Mouse (Mus musculus) layer of hippocampus, adult 2 months (tissue): ENCODE measurements around the gene Rbks. TPM values are rescaled to one million over a fixed set of nuclear protein-coding genes. Genes with fewer than 3 reads are reported as not detected.

Experiments
- DNase-seq, 2 experiments: peaks; one replicate each; pipeline ENCODE4 v3.0.0; 2022; ENCODE audit warnings: low spot score in 2 of 2
- H3K27ac ChIP-seq: fragments of 200-600 bp; 2 replicates; pipeline ENCODE4 v1.8.1; 2022
- H3K4me3 ChIP-seq: fragments of 200-600 bp; 2 replicates; pipeline ENCODE4 v1.8.1; 2022; ENCODE audit warnings: mild to moderate bottlenecking
- CTCF ChIP-seq: fragments of 200-600 bp; conservative IDR thresholded peaks from 2 replicates; pipeline ENCODE4 v1.8.1; 2022; ENCODE audit warnings: antibody characterized with exemption, mild to moderate bottlenecking, moderate library complexity
- total RNA-seq, 2 experiments: library from RNA; stranded (reverse); gene quantifications; 2 replicates each; pipeline ENCODE4 v1.2.3; 2021

The Rbks gene
- total RNA-seq, 2 experiments from 2014 or later = 4.0 to 4.4 TPM

DNA sequence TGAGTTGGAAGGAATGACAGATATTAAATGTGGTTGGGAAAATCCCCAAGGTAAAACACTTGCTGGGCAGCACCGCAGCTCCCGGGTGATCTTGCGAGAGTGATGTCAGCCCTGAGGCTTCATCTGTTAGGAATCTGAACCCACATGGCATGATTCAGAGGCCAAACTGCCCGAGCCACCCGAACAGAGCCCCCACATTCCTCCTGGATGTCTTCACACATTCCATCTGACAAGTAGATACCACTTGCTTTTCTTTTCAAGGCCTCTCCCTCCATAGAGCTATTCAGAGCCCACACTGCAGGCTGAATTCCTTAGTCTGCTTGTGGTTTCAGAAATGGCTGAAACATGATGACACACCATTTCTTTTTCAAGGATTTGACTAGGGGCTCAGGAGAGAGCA lies 67.4 kb downstream of the Rbks start:
- DNase-seq = no peak
- TF ChIP-seq CTCF = no peak
- H3K27ac ChIP-seq = no peak overlapping the region
- no peak overlapping the region for H3K4me3 ChIP-seq

DNA sequence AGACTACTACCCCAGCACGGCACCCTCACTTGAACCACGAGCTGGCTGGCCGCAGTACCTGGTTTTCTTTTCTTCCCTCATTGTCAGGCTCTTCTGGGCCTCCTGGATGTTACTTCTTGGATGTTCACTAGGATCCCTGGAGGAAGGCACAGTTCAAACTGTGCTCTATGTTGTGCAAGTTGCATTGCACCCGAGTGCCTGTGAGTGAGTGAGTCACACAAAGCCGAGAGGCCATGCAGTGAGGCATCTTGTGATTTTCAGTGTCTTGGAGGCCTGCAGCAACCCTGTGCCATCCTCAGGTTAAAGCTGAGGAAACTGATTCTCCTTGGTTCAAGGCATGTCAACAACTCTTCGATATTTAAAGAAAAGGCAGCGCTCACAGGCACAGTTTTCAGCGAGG lies 68.9 kb downstream of the Rbks start:
- DNase-seq = no peak
- H3K27ac ChIP-seq = no peak overlapping the region
- no peak overlapping the region for H3K4me3 ChIP-seq
- TF ChIP-seq CTCF = no peak

DNA sequence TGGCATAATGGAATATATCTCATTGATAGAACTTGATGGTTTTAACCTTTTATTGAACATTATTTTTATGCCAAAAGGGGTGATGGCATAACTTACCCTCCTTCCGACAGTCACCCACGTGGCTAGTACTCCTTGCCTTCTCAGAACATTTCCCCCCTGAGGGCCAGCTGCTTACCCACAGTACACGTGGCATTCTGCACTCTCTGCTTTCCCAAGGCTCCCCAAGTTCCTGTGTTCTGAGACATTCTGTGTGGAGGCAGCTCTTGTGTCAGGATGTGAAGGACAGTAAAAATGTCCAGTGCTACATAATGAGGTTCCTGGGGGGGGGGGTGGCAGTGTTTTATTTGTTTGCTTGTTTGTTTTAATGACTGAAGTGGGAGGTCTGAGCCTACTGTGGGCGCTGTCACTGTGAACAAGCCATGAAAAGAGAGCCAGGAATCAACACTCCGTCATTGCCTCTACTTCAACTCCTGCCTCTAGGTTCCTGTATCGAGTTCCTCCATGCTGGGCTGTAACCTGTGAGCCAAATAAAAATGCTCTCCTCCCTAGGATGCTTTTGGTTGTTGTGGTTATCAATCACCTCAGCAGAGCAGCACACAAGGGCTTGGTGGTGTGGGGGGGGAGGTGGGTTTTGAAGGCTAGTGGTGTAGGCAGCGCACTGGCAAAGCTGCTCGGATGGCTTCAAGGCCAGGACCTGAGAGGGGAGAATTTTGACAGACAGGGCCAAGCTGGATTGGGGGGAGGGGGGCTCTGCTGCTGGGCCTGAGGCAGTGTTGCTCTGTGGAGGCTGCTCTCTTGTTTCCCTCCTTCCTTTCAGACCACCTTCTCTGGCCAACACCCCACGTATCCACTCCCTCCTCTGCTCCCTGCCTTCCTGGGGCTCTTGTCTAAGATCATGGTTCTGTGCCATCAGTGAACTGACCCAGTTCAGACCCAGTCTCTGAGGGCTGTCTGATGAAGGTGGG lies 69.6 kb downstream of the Rbks start:
- no peak for TF ChIP-seq CTCF
- Histone ChIP-seq H3K4me3 (no peak overlapping the region), H3K27ac (no peak overlapping the region)
- DNase-seq = no peak

DNA sequence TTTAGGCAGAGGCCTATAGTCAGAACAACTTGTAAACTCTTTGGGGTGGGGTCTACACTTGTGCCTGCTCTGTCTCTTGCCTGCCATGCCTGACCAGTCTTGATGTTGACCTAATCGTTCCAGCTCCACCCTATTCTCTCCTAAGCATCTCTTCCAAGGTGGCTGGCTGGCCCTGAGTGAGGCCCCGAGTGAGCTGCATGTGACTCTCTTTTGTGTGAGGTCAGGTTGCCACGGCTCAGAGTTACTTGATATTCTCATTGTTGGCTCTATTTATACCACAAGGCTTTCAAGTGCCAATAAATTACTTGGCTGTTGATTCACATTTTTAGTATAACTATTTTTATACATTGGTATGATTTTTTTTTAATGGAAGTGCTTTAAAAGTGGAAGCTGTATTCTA lies 70.3 kb downstream of the Rbks start:
- H3K27ac ChIP-seq = no peak overlapping the region
- no peak overlapping the region for H3K4me3 ChIP-seq
- TF ChIP-seq CTCF = no peak
- no peak for DNase-seq

DNA sequence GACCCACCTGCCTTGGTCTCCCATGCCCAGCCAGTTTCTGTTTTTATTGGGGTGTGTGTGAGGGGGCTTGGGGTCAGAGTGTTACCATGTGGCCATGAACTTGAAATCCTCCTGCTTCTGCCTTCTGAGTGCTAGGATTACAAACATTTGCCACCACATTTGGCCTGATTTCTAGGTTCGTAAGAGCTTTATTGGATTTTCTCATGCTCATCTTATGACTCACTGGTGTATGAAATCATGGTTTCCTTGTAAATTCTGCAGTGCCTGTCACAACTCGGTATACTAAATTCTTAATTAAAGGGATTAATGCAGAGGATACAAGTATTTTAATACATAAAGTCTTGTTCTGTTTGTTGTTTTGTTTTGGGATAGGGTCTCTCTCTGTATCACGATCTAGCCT lies 77.1 kb downstream of the Rbks start:
- Histone ChIP-seq H3K27ac (no peak overlapping the region), H3K4me3 (no peak overlapping the region)
- no peak for TF ChIP-seq CTCF
- no peak for DNase-seq

DNA sequence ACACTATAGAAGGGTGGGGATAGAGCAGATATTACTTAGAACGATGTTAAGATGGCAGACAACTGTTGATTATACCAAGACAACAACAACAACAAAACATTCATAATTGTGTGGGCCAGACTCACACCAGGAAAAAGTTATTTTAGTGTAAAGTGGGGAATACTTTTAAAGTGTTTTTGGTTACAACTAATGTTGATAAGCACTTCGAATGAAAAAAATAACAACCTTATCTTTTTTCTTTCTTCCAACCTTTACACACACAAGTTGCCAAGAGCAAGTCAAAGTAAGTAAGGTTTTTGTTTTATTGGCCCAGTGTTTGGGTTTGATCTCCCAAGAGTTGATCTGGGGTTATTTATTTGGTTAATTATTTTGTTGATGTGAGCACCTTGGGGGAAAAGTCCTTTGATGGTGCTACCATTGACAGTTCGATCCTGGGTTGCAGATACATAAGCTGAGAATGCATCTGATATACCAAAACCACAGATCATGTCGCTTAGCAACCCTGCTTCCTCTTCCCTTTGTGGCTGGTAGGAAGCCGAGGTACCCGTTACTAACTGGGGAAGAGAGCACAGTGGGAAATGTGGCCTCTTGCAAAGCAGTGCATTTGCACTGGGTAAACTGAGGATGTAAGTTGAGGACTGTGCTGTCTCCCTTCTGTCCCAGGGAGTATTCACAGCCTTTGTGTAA lies 82.9 kb downstream of the Rbks start:
- TF ChIP-seq CTCF = no peak
- H3K27ac ChIP-seq = peak overlapping the region; percentile 93
- no peak for DNase-seq

DNA sequence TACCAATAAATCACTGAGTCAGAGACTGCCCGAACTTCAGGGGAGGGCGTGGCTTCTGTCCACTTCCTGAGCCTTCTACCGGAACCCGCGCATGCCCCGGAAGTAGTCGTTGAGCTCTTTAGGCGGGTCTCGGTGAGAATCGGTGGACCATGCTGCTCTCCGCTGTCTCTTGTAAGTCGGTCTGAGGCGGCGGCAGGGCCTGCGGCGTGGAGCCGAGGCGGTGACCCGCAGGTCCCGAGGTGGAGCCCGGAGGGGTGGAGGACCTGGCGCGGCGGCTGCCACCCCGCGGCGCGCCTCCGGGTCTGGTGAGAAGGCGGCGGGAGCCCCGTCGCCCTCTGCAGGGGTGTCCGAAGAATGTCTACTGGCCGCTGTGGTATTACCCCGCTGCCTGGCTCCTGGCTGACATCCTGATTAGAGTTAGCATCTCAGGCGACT lies 83.6 kb downstream of the Rbks start:
- peak overlapping the region; percentile 93 for H3K27ac ChIP-seq
- TF ChIP-seq CTCF = peak; percentile 74
- peak overlapping the region; percentile 71 for H3K4me3 ChIP-seq
- peak; percentile 69 to 79 for DNase-seq

More for the DNA sequence above, 82.9 kb downstream of the Rbks start:
- H3K4me3 ChIP-seq = peak overlapping the region; percentile 71

DNA sequence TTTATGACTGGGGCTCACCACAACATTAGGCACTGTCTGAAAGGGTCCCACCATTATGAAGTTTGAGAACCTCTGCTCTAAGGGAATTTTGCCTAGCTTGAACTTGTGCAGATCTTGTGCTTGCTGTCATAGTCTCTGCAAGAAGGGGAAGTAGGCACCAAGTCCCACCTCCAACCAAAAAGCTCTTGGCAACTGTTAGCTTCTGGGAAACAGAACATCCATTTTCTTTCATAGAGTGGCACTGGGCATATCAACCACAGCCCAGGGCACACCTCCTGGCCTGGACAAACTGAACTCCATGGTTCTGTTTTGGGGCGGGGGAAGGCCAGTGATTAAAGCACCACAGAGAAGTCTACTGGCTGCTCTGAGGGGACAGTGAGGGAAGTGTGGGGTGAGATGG lies 86.2 kb downstream of the Rbks start:
- DNase-seq = no peak
- Histone ChIP-seq H3K4me3 (no peak overlapping the region), H3K27ac (no peak overlapping the region)
- TF ChIP-seq CTCF = no peak

DNA sequence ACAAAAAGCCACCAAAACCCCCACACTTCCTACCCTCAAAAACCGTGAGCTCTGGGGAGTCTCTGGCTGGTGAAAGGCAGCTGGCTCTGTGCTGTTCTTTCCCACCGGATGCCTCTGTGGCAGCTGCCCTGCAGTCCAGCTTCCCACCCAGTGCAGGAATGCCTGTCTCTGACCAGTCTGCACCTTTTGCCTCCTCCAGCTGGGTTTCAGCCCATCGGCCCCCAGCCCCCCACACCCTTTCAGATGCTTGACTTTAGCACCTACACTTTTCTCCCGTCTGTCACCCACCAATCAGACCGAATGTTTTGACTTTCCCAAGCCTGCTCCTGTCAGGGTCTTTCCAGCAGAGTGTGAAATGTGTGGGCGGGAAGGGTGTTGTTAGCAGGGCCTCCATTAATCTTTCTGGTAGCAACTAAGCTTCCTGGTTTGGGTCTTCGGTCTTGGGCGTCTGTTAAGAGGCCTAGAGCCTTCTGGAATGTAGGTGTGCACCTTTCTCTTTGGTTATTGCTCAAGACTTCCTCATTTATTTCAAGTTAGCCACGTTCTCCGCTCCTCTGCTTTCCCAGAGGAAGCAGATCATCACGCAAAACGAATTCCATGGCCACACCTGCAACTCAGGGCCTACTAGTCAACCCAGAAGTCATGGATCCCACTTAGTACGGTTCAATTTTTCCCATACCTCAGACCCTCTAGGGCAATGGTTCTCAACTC lies 86.9 kb downstream of the Rbks start:
- no peak for DNase-seq
- Histone ChIP-seq H3K4me3 (no peak overlapping the region), H3K27ac (no peak overlapping the region)
- no peak for TF ChIP-seq CTCF

DNA sequence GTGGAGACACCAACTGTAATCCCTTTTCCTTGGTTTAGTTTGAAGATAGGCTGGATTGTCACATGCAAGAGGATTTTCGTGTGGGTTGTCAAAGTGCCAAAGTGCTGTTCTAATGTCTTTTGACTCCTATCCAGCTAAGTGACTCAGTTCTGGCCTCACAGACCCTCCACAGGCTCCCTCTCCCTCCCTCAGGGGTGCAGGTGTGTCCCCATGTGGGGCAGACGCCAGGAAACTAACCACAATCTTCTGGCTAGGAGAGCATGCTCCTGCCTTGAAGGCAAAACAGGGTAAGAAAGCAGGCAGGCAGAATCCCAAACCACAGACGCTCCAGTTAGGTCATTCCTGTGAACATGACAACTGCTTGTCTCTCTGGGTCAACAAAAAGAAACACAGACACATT lies 91.3 kb downstream of the Rbks start:
- DNase-seq = no peak
- TF ChIP-seq CTCF = no peak
- no peak overlapping the region for H3K4me3 ChIP-seq
- H3K27ac ChIP-seq = no peak overlapping the region

DNA sequence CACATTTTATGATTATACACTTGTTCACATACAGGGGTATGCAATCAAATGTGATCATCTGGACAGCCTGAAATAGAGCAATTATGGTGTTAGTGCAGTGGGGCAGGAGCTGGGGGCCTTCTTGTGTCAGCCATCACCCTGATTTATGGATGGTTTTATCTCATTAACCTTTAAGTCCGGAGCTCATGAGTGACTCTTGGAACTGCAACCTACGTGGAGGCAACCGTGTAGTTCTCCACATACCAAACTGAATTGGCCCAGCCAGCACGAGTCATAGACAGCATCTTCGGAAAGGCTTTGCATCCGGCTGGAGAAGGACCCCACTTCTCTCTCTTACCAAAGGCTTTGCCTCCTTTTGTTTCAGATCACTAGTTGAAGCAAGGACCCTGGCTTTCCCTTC lies 93.7 kb downstream of the Rbks start:
- no peak overlapping the region for H3K27ac ChIP-seq
- no peak for TF ChIP-seq CTCF
- DNase-seq = no peak
- no peak overlapping the region for H3K4me3 ChIP-seq

DNA sequence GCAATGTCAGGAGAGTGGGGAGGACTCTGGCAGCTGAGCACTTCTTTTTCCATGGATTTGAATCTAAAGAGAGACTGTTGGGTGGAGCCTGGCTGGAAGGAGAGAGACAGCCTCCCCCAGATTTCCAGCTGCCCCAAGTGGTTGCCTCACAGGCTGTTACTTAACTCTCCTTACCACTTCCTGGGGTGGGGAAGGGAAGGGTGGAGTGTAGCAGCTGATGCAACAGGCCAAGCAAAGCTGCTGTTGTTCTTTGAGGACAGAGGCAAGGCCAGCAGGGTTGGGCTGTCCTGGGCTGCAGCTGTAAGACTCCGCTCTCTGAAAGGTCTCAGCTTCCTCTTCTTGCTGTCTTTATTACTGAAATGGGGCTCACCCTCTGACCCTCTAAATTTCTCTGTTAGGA lies 95.0 kb downstream of the Rbks start:
- no peak for TF ChIP-seq CTCF
- peak in 1 of 2 experiments; percentile 53 for DNase-seq
- H3K4me3 ChIP-seq = no peak overlapping the region
- H3K27ac ChIP-seq = no peak overlapping the region

DNA sequence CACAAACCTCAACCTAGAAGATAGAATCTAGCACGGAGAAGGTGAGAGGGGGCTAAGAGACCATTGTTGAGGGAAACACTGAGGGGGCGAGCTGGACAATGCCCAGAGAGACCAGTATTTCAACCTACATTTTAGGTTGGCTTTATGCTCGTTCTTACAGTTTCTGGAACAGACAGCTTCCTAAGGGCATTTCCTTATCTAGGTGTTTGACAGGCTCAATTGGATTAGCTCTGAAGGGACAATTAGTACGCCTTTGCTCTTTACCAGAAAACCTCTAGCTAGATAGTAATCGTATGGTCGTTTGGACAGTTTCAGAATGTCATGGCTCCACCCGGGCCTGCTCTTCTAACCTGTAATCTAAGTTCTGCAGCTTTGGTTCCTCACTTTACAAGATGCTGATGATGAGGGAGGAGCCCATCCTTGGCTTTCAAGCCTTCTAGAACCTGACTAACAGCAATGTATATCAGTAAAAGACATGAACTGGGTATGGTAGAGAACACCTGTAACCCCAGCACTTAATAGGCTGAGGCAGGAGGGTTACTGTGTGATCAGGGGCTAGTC lies 96.2 kb downstream of the Rbks start:
- Histone ChIP-seq H3K4me3 (no peak overlapping the region), H3K27ac (no peak overlapping the region)
- no peak for DNase-seq
- TF ChIP-seq CTCF = no peak
